Mouse (Mus musculus) layer of hippocampus, adult 9-11 months (tissue): ENCODE results near the gene Rspo4.
A peak's percentile ranks its signal among the peaks of the same experiment; 100 is the strongest.

Source experiments
- DNase-seq: peaks from one replicate; pipeline ENCODE4 v3.0.0; 2022

Rspo4 gene

DNA sequence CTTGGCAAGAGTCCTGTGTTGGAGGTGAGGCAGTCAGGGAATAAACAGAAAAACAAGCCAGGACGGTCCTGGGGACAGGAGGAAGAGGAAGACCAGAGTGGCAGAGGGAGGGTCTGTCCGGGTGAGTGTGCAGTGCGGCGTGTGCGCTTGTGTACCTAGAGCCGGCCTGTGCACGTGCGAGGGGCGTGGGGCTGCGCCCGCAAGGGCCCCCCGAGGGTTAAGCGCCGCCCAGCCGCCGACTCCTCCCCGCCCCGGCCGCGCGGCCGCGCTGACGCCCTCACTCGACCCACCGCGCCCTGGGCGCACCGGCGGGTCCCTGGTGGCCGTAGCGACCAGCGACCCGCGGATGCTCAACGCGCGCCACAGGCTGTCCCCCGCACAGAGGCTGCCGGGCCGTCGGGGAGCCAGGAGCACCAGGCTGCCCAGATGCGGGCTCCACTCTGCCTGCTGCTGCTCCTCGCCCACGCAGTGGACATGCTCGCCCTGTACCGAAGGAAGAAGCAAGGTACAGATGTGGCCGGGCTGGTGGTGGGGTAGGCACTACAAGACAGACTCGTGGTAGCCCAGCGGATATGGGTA lies at the start of gene Rspo4:
Gene Rspo4, plus strand, starts transcription at position 280 of the 579 bp plus-strand sequence.
- no peak for DNase-seq

DNA sequence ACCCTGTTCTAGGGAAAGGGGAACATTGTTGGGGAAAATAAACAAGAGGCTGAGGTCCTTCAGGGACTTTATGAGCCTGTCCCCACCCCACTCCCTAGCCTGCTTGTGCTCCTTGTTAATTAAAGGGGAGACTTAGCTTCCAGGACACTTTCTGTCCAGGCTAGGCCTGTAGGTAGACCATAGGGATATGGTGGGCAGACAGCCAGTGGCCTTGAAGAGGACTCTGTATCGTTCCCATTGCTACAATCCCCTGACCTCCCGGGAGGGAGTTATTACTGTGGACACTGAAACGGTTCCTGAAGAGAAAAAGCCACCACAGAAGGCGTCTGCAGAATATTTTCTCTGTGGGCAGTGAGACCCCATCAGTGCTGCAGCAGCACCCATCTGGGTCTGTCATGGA lies 27.1 kb upstream of the Rspo4 start:
- no peak for DNase-seq

DNA sequence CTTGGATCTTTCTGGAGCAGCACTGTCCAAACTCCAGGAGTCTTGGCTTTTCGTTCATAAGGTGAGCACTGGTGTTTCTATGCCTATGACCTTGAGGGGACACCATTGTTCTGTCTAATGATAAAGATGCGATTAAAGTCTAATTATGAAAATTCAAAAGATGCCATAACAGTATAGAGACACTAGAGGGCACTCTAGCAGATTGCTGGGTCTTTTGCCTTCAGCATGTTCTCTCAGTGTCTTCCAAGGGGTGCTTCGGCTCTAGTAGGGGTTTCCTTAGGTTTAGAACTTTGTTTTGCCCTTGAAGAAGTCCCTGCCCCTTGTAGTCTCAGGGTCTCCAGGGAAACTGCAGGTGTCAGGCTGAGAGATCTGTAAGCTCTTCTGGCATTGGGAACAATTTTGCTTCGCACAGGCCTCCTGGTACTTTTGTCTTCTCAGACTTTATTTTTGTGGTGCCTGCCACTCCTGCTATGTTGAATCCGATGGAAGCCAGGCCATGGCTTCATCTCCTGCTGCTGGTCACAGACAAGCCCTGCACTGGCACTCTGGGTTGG lies 19.6 kb downstream of the Rspo4 start:
- DNase-seq: no peak

DNA sequence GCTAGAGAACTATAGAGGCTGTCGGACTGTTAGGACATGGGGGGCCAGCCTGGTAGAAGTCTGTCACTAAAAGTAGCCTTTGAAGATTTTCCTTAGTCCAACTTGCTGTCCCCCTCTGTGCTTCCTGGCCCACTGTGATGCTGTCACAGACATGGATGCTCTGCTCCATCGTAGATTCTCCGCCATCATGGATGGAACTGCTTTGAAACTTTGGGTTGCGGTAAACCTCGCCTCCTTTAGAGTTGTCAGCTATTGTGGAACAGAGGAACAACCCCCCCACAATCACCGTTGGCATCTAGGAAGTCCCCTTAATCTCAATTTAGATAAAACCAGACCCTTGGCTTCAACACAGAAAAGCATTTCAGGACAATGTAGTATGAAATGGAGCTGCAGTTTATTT lies 22.2 kb downstream of the Rspo4 start:
- DNase-seq: no peak

DNA sequence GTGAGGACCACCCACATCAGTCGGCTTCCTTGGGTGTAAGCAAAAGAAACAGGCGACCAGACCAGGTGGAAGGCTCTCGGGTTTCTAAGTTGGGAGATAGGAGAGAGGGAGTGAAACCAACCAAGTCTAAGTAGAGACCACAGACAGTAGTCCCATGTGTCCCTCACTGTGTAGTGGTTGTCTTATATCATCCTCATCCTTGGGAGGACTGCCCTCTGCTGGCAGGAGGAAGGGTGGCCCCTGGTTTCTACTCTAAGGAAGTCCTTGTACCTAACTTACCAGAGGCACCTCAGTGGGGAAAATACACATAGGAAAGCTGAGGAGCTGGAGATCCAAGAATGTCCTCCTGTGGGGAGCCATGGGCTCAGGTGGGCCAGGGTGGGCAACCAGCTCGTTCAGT lies 23.8 kb downstream of the Rspo4 start:
- DNase-seq: peak; percentile 35

DNA sequence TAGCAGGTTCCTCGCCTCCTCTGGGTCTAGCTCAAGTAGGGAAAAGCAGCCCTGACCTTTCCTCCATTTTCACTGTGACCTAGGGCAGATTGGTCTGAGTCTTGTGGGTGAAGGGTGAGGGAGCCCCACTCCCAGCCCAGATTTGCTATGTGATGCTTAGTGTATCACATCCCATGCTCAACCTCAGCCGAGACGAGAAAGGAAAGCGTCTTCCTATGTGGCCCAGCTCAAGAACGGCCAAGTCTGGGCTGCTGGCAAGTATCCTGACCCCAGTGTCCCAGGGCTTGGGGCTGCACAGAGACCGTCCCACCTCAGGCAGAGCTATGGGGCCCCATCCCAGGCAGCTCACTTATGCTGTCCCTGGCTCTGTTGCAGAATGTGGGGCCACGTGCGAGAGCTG lies 25.5 kb downstream of the Rspo4 start:
- no peak for DNase-seq

DNA sequence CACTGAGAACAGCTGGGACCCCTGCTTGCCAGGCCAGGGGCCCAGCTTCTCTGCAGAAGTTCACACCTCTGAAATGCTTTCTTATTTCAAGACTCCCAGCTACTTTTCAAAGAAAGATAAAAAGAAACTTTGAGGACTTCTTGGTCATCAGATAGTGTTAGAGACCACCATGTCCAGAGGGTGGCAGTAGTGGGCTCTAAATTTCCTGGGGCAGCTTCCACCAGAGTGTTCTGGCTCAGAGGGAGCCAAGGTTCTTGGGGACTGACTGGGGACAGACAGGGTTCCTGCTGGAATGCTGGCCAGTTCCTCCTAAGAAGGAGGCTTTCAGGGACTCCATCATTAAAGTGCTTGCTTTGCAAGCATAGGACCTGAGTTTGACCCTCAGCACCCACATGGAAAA lies 31.8 kb downstream of the Rspo4 start:
- DNase-seq: no peak

DNA sequence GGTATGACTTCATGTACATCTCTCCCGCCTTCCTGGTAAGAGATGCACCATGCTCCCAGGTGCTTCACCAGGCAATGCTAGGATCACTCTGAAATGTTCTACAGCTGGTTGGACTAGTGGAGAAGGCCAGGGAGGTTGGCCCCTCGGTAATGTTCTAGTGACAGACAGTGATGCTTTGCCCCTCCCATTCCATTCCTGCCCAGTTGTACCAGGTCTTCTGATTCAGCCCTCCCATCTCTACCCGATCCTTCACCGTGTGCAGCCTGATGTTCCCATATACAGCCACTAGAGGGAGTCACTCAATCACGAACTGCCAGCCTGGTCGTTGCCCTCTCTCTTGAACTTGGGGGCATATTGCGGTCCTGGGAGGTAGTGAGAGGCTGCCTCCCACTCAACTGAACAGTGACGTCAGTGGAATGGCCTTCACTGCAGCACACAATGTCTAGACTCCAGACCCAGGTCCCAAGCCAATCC lies 33.3 kb downstream of the Rspo4 start:
- DNase-seq: peak; percentile 29

DNA sequence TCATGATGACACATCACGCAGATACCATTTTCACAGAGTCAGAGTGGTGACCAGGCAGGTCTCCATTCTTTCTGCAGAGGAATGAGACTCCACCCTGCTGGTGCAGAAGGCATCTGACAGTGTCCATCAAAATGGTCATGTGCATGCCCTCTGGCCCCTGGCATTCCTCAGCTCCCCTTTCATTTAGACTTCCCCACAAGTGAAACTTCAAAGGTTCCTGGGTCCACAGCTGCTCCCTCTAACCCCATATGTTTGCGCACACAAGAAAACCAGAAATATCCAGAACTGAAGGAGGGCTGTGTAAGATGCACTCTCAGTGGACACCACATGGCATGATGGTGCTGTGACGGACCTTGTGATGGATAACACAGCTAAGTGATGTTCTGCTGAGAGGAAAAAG lies 35.9 kb downstream of the Rspo4 start:
- no peak for DNase-seq

DNA sequence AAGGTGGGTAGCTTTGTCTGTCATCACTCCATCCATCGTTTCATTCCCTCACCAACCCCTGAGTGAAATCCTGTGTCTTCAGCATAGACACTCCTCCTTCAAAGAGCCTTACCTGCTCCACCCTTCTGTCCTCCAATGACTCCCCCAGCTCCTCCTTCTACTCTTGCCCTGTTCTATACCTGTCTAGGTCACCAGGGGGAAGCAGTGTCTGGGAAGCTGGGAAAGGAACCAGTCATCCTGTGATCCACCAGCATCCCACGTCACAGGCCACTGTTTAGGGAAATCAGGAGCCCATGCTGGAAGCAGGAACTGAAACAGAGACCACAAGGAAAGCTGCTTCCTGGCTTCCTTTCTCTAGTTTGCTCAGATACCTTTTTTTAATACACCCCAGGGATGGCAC lies 37.0 kb downstream of the Rspo4 start:
- DNase-seq: no peak

DNA sequence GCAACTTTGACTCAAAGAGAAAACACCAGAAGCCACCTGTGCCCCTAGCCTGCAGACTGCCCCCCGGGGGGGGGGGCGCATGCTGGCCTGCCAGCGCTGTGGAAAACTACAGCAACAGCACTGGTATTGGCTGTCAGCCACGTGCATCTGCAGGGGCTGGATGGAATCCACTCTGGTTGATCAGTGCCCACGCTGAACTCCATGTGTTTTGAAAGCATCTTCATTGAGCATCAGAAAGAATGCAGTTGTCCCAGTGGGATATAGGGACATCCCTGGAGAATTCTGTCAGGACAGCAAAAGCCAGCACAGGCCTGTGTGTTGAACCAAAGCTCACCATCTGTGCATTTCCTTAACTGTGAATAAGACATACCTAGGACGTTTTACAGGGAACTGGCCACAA lies 48.3 kb downstream of the Rspo4 start:
- DNase-seq: peak; percentile 55

DNA sequence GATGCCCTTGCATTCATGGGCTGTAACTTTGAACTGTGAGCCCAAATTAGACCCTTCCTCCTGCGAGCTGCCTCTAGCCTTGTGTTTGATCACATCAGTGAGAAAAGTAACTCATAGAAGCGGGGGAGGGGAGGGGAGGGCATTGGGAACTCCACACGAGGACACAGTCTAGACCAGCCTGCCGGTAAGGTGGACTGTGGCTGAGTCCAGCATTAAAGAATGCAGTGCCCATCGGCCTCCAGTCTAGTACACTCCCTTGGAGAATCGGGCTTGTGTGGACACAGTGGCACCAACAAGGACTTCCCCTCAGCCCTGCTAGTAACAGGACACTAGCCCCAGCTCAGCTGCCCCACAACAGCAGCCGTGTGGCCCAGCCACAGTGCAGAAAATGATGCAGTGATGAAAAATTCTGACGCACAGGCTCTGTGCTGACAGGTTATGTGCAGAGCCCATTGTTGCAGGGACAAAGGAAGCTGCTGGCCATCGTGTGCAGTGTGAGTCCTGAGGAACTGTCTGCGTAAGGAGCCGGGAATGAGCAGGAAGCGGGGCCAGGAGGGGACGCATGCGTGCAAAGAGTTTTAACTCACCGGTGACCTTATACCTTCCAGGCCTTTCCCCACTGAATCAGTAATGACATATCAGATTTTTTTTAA lies 50.5 kb downstream of the Rspo4 start:
- DNase-seq: no peak

DNA sequence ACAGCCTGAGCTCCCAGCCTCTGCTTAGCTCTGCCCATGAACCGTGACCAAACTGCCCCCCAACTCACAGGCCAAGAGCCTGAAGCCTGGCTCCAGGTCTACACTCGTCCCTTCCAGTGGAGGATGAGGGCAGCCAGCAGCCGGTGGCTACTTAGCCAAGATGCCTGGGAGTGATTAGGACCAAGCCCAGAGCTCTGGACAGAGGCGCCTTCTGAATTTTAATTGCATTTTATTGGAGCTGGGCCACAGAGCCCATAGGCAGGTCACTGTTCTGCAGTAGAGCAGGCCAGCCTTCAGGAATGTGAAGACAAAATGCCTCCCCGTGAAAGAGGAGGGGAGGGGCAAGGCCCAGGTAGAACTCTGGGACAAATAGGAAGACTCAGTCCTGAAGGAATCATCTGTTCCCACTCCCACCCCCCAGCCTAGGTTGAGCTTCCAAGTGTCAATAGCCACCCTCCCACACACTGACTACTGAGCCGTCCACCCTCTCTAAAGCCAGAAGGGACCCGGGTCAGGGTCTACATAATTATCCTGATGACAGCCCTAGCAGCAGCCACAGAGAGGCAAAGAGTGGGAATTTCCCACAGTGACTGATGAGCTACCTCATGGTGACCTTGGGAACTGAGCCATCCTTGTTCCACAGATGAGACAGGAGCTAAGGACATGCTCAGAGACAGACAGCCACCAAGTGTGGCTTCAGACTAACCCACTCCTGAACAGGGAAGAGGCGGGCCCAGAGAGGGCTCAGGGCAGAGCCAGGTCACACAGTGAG lies 51.7 kb downstream of the Rspo4 start:
- peak; percentile 32 for DNase-seq

DNA sequence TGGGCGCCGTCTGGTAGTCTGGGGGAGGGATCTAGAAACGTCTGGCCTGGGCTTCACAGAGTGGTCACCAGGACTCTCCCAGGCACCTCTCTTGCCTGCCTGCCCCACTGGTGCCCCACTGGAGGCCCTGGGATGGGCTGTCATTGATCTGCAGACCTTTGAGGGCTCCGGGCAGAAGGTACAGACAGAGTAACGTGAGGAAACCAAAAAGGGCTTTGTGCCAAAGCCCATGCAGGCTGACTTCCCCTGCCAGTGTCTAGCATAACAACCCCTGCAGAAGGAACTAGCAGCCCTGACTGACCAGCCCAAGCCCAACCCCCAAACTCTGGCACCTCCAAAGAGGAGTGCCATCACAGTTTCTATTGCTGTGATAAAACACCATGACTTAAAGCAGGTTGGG lies 53.2 kb downstream of the Rspo4 start:
- DNase-seq: no peak

DNA sequence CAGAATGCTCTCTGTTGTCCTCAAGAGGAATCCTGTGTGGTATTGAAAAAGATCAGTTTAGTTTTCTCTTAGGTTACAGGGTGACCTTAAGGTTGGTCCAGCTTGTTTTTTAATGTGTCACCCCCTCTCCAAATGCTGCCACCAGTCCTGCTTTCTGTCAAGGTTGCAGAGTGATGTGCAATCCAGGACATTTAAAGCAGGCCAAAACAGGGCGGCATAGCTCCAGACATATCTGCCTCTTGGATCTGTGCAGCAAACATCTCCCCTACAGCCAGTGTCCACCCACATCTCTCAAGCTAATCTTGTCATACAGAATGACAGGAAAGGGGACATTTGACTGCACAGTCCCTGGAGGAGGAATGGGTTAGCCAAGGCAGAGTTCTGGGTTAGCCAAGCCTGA lies 55.4 kb downstream of the Rspo4 start:
- DNase-seq: no peak

DNA sequence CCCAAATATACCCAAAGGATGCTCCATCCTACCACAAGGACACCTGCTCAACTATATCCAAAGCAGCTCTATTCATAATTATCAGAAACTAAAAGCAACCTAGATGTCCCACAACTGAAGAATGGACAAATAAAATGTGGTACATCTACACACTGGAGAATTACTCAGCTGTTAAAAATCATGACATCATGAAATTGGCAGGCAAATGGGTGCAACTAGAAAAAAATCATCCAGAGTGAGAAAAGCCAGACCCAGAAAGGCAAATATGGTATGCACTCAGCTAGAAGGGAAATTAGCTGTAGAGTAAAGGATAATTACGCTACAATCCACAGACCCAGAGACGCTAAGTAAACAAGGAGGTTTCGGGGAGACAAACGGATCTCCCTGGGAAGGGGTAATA lies 58.1 kb downstream of the Rspo4 start:
- no peak for DNase-seq

DNA sequence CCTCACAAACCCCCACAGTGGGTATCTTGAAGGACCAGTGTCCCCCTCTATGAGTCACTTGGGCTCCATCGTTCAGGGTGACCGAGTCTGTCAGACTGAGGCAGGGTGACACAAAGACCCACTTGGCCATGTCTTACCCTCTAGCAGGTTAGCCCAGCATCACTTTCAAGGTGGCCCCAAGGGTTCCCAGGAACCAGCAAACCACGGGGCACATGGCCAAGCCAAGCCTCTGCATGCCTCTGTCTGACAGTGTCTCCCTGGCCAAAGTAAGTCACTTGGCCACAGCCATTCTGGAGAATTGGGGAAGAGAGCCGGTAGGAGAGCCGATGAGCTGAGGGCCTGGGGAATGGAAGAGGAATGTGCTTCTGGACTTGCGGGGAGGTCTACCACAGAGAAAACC lies 60.5 kb downstream of the Rspo4 start:
- no peak for DNase-seq

DNA sequence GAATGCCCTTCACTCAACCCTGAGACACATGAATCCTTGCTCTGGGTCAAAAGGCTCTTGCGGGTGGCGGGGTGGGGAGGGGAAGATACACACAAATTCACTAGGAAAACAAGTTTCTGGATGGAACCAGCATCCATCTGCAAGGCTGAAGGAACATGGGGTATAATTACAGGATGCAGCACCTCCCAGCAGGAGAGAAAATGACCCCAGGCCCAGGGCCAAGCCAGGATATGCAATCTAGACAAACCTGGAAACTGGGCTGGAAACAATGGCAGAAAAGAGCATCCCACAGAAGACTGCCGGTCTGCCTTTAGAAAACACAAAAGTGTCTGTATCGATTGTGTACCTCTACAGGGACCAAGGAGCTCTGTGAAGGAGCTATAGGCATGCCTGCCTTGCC lies 61.2 kb downstream of the Rspo4 start:
- no peak for DNase-seq

DNA sequence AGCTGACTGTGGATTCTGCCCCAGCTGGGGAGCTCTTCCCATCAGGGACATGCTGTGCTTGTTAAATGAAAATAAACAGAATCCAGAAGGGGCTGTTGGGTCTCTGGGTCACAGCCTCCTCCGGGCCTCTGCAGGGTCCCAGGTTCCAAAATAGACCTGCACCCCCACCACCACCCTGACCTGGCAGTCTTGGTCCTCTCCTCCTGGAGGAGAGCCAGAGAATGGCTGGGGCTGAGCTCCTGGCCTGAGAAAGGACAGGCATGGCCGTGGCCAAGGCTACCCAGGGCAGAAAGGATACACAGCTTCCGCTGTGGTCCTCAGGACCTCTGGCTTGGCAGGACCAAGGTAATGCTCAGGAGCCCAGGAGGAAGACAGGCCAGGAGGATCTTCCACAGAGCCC lies 61.9 kb downstream of the Rspo4 start:
- DNase-seq: no peak

DNA sequence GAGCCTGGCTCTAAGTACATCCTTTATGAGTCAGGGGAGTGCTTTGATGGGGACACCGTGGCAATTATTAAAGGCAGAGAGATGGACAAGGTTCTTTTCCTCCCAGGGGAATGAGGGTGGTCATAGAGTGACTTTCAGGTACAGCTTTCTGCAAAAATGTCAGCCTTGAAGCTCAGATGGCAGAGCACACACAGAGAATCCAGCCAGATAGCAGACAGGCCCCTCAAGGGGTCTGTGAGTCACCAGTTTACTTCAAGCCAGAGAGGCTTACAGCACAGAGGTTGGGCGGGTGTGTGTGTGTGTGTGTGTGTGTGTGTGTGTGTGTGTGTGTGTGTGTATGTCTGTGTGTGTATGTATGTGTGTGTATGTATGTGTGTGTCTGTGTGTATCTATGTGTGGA lies 64.3 kb downstream of the Rspo4 start:
- no peak for DNase-seq

DNA sequence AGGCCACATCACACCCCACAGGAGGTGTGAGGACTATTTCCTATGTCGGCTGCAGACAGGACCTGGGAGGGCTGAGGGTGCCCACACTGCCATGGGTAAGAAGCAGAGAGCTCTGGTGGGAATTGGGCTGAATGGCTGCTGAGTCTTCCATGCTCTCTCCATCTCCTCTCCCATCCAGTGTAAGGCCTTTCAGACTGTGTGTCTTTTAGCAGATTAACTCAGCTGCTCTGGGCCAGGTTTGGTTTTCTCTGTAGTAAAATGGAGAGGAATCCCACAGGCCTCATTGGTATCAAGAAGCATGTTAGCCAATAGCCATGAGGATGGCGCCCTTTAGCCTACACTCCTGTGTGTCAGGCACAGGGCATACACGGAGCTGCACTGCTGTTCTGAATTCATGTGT lies 66.7 kb downstream of the Rspo4 start:
- DNase-seq: no peak

DNA sequence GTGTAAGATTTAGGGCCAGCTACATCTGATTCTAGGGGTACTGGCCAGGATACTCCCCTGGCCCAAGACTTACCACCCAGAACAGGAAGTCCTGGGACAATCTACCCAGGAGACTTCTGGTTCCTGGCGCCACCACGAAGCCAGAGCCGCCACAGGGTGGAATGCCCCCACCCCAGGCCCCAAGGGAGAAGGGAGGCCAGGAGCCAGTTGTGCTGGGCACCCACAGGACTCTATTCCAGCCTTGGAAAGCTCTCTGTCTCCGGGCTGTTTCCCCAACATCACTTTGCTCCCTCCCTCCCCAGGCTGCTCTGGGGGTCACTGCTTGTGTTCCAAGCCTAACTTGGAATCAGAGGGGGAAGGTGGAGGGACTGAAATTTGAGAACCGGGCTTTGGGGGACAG lies 67.8 kb downstream of the Rspo4 start:
- no peak for DNase-seq

DNA sequence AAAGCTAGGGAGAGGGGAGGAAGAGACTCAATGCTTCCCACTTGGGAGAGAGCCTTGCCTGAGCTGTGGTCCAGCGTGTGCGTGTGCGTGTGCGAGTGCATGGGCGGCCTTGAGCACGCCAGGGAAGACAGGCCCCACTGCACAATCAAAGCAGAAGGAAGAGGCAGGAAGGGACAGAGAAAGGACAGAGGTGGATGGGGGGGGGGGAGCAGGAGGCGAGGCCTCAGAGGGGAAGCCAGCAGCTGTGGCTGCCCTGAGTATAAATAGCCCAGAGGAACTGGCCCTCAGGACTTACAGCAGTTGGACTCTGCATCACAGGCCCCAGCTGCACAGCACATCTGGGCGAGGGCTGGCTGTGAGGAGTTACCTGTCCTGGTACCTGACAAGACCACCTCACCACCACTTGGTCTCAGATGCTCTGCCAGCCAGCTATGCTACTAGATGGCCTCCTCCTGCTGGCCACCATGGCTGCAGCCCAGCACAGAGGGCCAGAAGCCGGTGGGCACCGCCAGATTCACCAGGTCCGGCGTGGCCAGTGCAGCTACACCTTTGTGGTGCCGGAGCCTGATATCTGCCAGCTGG lies 68.3 kb downstream of the Rspo4 start, which contains the start of gene Angpt4:
Gene Angpt4, plus strand, starts transcription at position 292 of the 582 bp plus-strand sequence.
- DNase-seq: no peak

DNA sequence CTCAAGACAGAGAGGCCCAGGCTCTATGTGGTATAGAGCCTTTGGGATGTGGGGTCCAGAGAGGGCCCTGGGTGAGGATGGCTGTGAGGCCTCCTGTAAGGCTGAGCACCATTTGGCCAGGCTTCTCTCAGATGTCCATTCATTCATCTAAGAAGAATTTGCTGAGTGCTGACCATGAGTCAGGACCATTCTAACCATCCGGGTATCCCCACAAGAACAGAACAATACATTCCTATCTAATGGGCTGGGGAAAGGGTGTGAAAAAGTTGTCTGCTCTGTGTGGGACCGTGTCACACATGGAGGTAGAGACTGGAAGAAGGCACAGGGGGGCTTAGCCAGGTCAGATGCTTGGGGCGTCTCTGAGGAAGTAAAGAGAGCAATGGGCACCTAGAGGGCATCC lies 69.0 kb downstream of the Rspo4 start:
- DNase-seq: no peak
